Mouse (Mus musculus): ENCODE results near the gene Rps12-ps3. TPM values are rescaled to one million over a fixed set of nuclear protein-coding genes. Genes with fewer than 3 reads are reported as not detected.
A peak's percentile ranks its signal among the peaks of the same experiment; 100 is the strongest.

Gene Rps12-ps3
- polyA plus RNA-seq, 1 experiment from 2014 or later, result 29.8 TPM

- DNase-seq (peak; percentile 71), ATAC-seq (ENCODE audit: low FRiP score, low TSS enrichment) (no peak)
- Histone ChIP-seq H3K36me3 (ENCODE audit: control insufficient read depth, insufficient read depth, low read length) (no peaks in the 10 kb centered on the region), H3K27ac (replicated peaks; ENCODE audit: low read depth, low read length) (no peak overlapping the region), H3K4me3 (replicated peaks; ENCODE audit: low read depth, low read length) (no peak overlapping the region), H3K4me1 (ENCODE audit: control insufficient read depth, insufficient read depth, low read length) (no peaks in the 10 kb centered on the region), H3K27me3 (ENCODE audit: control insufficient read depth, insufficient read depth, low read length) (no peaks in the 10 kb centered on the region), H3K9ac (replicated peaks; ENCODE audit: low read length) (no peak overlapping the region), H3K9me3 (ENCODE audit: control insufficient read depth, low read length) (no peaks in the 10 kb centered on the region), H3K4me2 (ENCODE audit: low read length) (no peak overlapping the region)
Observed at GRCm38 (mm10) chr19:59316571-59316970, 5.5 kb upstream of the Rps12-ps3 start.

- H3K9me3 ChIP-seq (ENCODE audit: control insufficient read depth, low read length), result no peaks in the 10 kb centered on the region
- H3K4me1 ChIP-seq (ENCODE audit: control insufficient read depth, insufficient read depth, low read length), result no peaks in the 10 kb centered on the region
- H3K27ac ChIP-seq (replicated peaks; ENCODE audit: low read depth, low read length), result no peak overlapping the region
- no peaks in the 10 kb centered on the region for H3K27me3 ChIP-seq (ENCODE audit: control insufficient read depth, insufficient read depth, low read length)
- H3K4me3 ChIP-seq (replicated peaks; ENCODE audit: low read depth, low read length), result no peak overlapping the region
- no peak for ATAC-seq (ENCODE audit: low FRiP score, low TSS enrichment)
- no peaks in the 10 kb centered on the region for H3K36me3 ChIP-seq (ENCODE audit: control insufficient read depth, insufficient read depth, low read length)
- H3K9ac ChIP-seq (replicated peaks; ENCODE audit: low read length), result no peak overlapping the region
- no peak overlapping the region for H3K4me2 ChIP-seq (ENCODE audit: low read length)
- DNase-seq, result no peak
Observed at GRCm38 (mm10) chr19:59330816-59331225, 8.7 kb downstream of the Rps12-ps3 start.

GRCm38 (mm10) chr19:59336655-59337054 is 14.6 kb downstream of the Rps12-ps3 start:
- Histone ChIP-seq H3K27me3 (ENCODE audit: control insufficient read depth, insufficient read depth, low read length) (no peaks in the 10 kb centered on the region), H3K9me3 (ENCODE audit: control insufficient read depth, low read length) (no peaks in the 10 kb centered on the region), H3K27ac (replicated peaks; ENCODE audit: low read depth, low read length) (no peak overlapping the region), H3K9ac (replicated peaks; ENCODE audit: low read length) (no peak overlapping the region), H3K4me1 (ENCODE audit: control insufficient read depth, insufficient read depth, low read length) (peaks cover 9% of the 10 kb centered on the region; the same call in 1 of the 2 replicates), H3K4me2 (ENCODE audit: low read length) (no peak overlapping the region), H3K36me3 (ENCODE audit: control insufficient read depth, insufficient read depth, low read length) (no peaks in the 10 kb centered on the region), H3K4me3 (replicated peaks; ENCODE audit: low read depth, low read length) (no peak overlapping the region)
- DNase-seq, result no peak
- WGBS, result 97% methylated on average over 1 of the region's 1 CpGs
- ATAC-seq (ENCODE audit: low FRiP score, low TSS enrichment), result no peak

- ATAC-seq (ENCODE audit: low FRiP score, low TSS enrichment) (no peak), DNase-seq (no peak)
- peaks cover 15% of the 10 kb centered on the region for H3K4me1 ChIP-seq (ENCODE audit: control insufficient read depth, insufficient read depth, low read length)
Observed at GRCm38 (mm10) chr19:59337872-59338681, 16.0 kb downstream of the Rps12-ps3 start.

GRCm38 (mm10) chr19:59339908-59340307 is 17.8 kb downstream of the Rps12-ps3 start:
- no peak overlapping the region for H3K27ac ChIP-seq (replicated peaks; ENCODE audit: low read depth, low read length)
- no peak for ATAC-seq (ENCODE audit: low FRiP score, low TSS enrichment)

More at GRCm38 (mm10) chr19:59337872-59338681, 16.0 kb downstream of the Rps12-ps3 start:
- Histone ChIP-seq H3K9me3 (ENCODE audit: control insufficient read depth, low read length) (no peaks in the 10 kb centered on the region), H3K27ac (replicated peaks; ENCODE audit: low read depth, low read length) (no peak overlapping the region), H3K36me3 (ENCODE audit: control insufficient read depth, insufficient read depth, low read length) (no peaks in the 10 kb centered on the region), H3K4me2 (ENCODE audit: low read length) (no peak overlapping the region), H3K9ac (replicated peaks; ENCODE audit: low read length) (no peak overlapping the region), H3K27me3 (ENCODE audit: control insufficient read depth, insufficient read depth, low read length) (no peaks in the 10 kb centered on the region), H3K4me3 (replicated peaks; ENCODE audit: low read depth, low read length) (no peak overlapping the region)
- 81% methylated on average over 3 of the region's 3 CpGs for WGBS

GRCm38 (mm10) chr19:59342964-59343363 is 20.9 kb downstream of the Rps12-ps3 start:
- H3K4me1 ChIP-seq (ENCODE audit: control insufficient read depth, insufficient read depth, low read length), result peaks cover 34% of the 10 kb centered on the region
- WGBS, result 25% methylated on average over 2 of the region's 2 CpGs

More at GRCm38 (mm10) chr19:59339908-59340307, 17.8 kb downstream of the Rps12-ps3 start:
- Histone ChIP-seq H3K4me1 (ENCODE audit: control insufficient read depth, insufficient read depth, low read length) (peaks cover 34% of the 10 kb centered on the region), H3K36me3 (ENCODE audit: control insufficient read depth, insufficient read depth, low read length) (no peaks in the 10 kb centered on the region), H3K4me3 (replicated peaks; ENCODE audit: low read depth, low read length) (no peak overlapping the region), H3K4me2 (ENCODE audit: low read length) (no peak overlapping the region), H3K27me3 (ENCODE audit: control insufficient read depth, insufficient read depth, low read length) (no peaks in the 10 kb centered on the region), H3K9me3 (ENCODE audit: control insufficient read depth, low read length) (no peaks in the 10 kb centered on the region), H3K9ac (replicated peaks; ENCODE audit: low read length) (no peak overlapping the region)
- WGBS, result 92% methylated on average over 3 of the region's 3 CpGs
- no peak for DNase-seq

GRCm38 (mm10) chr19:59344304-59344711 is 22.2 kb downstream of the Rps12-ps3 start:
- no peaks in the 10 kb centered on the region for H3K36me3 ChIP-seq (ENCODE audit: control insufficient read depth, insufficient read depth, low read length)
- peak overlapping the region; percentile 87 for H3K4me3 ChIP-seq (replicated peaks; ENCODE audit: low read depth, low read length)
- ATAC-seq (ENCODE audit: low FRiP score, low TSS enrichment) (no peak), DNase-seq (peak; percentile 24)
- H3K27me3 ChIP-seq (ENCODE audit: control insufficient read depth, insufficient read depth, low read length), result no peaks in the 10 kb centered on the region
- H3K9me3 ChIP-seq (ENCODE audit: control insufficient read depth, low read length), result no peaks in the 10 kb centered on the region
- 0% methylated on average over 14 of the region's 14 CpGs for WGBS
- peak overlapping the region; percentile 87 for H3K9ac ChIP-seq (replicated peaks; ENCODE audit: low read length)
- H3K27ac ChIP-seq (replicated peaks; ENCODE audit: low read depth, low read length), result no peak overlapping the region; the same call in 1 of the 2 replicates
- peaks cover 34% of the 10 kb centered on the region for H3K4me1 ChIP-seq (ENCODE audit: control insufficient read depth, insufficient read depth, low read length)
- H3K4me2 ChIP-seq (ENCODE audit: low read length), result peak overlapping the region; percentile 96

More at GRCm38 (mm10) chr19:59342964-59343363, 20.9 kb downstream of the Rps12-ps3 start:
- no peak overlapping the region for H3K27ac ChIP-seq (replicated peaks; ENCODE audit: low read depth, low read length)
- no peak for ATAC-seq (ENCODE audit: low FRiP score, low TSS enrichment)
- no peak for DNase-seq
- no peaks in the 10 kb centered on the region for H3K36me3 ChIP-seq (ENCODE audit: control insufficient read depth, insufficient read depth, low read length)
- no peaks in the 10 kb centered on the region for H3K27me3 ChIP-seq (ENCODE audit: control insufficient read depth, insufficient read depth, low read length)
- H3K4me3 ChIP-seq (replicated peaks; ENCODE audit: low read depth, low read length), result peak overlapping the region; percentile 87
- no peaks in the 10 kb centered on the region for H3K9me3 ChIP-seq (ENCODE audit: control insufficient read depth, low read length)
- H3K9ac ChIP-seq (replicated peaks; ENCODE audit: low read length), result peak overlapping the region; percentile 87; the same call in 1 of the 2 replicates
- H3K4me2 ChIP-seq (ENCODE audit: low read length), result peak overlapping the region; percentile 96

- peak overlapping the region; percentile 87 for H3K4me3 ChIP-seq (replicated peaks; ENCODE audit: low read depth, low read length)
- H3K9ac ChIP-seq (replicated peaks; ENCODE audit: low read length), result peak overlapping the region; percentile 87
- peak overlapping the region; percentile 94 for H3K27ac ChIP-seq (replicated peaks; ENCODE audit: low read depth, low read length)
- H3K4me2 ChIP-seq (ENCODE audit: low read length), result peak overlapping the region; percentile 96
- peaks cover 34% of the 10 kb centered on the region for H3K4me1 ChIP-seq (ENCODE audit: control insufficient read depth, insufficient read depth, low read length)
- H3K27me3 ChIP-seq (ENCODE audit: control insufficient read depth, insufficient read depth, low read length), result no peaks in the 10 kb centered on the region
- under 1% methylated on average over 57 of the region's 70 CpGs for WGBS
- DNase-seq (no peak), ATAC-seq (ENCODE audit: low FRiP score, low TSS enrichment) (peak; percentile 67)
- no peaks in the 10 kb centered on the region for H3K9me3 ChIP-seq (ENCODE audit: control insufficient read depth, low read length)
- no peaks in the 10 kb centered on the region for H3K36me3 ChIP-seq (ENCODE audit: control insufficient read depth, insufficient read depth, low read length)
Observed at GRCm38 (mm10) chr19:59345081-59345657, 23.1 kb downstream of the Rps12-ps3 start.

All from midbrain, embryonic 14.5 days (tissue).